Mouse (Mus musculus) thymus, postnatal 25 days (tissue): Measurements from ENCODE around the gene Gsg1l.
A peak's percentile ranks its signal among the peaks of the same experiment; 100 is the strongest.

ENCODE experiments used
- DNase-seq: peaks from one replicate; pipeline ENCODE4 v3.0.0; 2022

Gsg1l gene

DNA sequence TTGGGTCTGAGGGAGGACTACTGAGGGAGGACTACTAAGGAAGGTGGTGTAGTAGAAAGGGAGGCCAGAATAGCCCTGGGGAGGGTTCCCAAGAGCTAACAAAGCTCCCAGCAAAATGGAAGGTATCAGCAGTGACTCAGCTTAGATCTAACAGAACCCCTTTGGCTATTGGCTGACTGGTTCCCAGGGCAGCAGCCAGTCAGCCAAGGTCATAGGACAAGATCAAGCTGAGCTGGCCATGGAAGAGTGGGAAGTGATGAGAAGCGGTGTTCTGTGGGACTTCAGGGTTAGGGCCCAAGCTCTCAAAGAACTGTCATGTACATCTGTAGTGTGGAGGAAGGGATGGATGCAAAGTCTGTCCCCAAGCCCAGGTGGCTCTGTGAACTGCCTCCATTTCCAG is 5.3 kb downstream of the Gsg1l start:
- no peak for DNase-seq

GRCm38 (mm10) chr7:126075058-126075457 is 7.2 kb downstream of the Gsg1l start:
- no peak for DNase-seq

GRCm38 (mm10) chr7:126070321-126070720 is 11.9 kb downstream of the Gsg1l start:
- no peak for DNase-seq

DNA sequence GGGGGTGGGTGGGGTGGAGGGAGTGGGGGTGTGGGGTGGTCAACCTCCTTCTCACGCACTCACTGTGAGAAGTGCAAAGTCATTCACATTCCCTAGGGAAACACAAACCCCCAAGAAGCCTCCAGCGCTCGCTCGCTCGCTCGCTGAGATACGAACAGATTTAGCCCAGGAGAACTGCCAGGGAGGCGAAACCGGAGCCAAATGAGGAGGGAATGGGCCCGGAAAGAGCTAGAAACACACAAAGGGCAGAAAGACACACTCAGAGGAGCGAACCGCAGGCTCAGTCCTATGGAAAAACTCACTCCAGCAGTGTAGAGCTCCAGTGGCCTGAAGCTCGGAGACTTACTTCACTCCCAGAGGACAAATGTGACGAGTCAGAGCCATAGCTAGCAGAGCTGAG is 15.4 kb downstream of the Gsg1l start:
- no peak for DNase-seq

GRCm38 (mm10) chr7:126065243-126065876 is 16.9 kb downstream of the Gsg1l start:
- DNase-seq, result no peak

DNA sequence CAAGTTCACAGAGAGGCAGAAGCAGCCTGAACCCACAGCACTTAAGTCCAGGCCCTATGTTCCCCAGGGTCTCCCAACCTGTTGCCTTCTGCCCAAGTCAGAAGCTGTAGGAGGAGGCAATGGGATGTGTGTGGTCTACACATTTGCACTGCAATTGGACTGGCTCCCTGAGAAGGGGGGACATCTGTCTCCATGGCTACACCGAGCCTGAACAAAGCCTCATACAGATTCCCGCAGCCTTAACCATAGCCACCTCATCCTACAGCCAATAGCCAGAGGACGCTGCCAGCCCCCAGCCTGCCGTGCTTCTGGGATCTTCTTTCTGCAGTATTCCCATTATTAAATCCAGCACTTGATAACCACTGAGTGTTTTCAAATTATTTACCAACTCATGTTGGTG is 20.0 kb downstream of the Gsg1l start:
- no peak for DNase-seq

DNA sequence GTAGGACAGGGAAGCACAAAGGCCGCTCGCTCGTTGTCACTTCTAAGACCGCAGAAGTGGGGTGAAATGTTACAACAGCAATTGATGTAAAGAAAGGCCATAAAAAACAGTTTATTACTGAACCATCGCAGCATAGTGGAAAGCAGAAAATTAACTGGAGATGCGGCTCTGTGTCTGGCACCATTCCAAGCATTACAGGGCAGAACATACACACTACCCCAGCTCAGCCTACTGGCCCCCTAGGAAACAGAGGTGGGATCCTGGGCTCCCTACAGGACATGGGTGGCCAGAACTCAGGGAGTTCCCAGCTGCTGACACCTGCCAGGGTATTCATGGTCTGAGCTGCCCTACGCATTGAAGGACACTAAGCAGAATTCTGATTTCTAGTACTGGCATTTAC is 23.3 kb downstream of the Gsg1l start:
- no peak for DNase-seq

- no peak for DNase-seq
Observed at GRCm38 (mm10) chr7:126057332-126057914, 24.8 kb downstream of the Gsg1l start.

- DNase-seq, result no peak
Observed at GRCm38 (mm10) chr7:126054574-126054973, 27.6 kb downstream of the Gsg1l start.

DNA sequence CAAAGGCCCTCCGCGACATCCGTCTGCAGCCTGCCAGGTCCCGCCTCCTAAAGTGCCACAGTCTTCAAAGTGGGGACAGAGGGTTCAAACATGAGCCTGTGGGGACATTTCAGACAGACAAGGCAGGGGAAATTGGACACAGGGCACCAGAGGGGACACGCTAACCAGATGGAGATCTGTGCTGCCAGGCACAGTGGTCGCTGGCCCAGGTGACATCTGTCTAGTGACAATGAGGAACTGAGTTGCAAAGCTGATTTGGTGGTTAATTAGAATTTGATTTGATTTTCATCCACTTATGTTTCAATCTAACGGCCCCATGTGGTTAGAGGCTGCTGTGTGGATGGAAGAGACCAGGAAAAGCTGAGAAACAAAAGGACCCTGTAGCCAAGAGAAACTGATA is 28.6 kb downstream of the Gsg1l start:
- no peak for DNase-seq

DNA sequence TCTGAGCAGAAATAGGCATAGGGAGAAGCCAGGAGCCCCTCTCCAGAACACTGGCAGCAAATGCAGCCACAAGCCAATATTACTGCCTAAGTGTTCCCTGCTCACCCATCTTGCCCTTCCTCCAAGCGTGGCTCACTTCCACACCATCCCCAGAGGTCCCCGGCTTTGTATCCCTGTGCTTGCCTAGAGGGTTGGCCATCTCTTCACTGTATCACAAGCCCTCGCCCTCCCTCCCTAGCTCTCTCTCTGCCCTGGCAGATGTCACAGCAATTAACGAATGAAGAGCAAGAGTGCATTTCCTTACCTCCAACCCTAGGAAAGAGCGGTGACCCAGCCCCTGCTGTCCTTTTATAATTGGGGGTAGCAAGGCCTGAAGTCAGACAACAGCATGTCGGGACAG is 30.3 kb downstream of the Gsg1l start:
- no peak for DNase-seq

DNA sequence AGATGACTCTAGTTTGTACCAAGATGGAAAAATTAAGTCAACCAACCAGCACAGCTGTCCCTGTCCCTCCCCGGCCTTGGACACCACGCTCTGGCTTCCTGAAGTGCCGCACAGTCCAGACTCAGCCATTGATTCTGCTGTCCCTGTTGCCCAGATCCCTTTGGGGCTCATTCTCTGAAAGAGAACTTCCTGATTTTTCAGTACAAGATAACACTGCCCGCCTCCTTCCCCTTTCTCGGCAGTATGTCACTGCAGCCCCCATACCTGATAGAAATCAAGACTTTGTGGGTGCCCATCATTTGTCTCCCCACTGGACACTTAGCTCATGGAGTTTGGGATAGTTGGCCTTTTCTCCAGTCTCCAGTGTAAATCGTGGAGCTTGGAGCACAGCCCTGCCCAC is 37.1 kb downstream of the Gsg1l start:
- DNase-seq, result no peak

DNA sequence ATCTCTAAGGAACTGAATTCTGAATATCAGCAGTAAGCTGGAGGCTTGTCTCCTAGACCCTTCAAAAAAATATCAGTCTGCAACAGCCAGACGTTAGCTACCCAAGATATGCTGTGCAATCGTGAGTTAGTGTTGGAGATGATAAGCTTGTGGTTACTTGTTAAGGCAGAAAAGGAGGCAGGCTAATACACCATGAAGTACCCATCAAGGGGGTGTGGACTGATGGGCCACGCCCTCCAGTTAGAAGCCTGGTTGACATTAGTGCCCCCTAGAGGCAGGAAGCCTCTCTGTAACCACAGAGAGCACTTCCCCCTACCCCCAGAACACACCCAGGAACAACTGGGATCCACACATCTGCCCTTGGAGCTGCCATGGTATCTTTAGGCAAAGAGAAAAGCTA is 39.9 kb downstream of the Gsg1l start:
- DNase-seq, result peak; percentile 1

DNA sequence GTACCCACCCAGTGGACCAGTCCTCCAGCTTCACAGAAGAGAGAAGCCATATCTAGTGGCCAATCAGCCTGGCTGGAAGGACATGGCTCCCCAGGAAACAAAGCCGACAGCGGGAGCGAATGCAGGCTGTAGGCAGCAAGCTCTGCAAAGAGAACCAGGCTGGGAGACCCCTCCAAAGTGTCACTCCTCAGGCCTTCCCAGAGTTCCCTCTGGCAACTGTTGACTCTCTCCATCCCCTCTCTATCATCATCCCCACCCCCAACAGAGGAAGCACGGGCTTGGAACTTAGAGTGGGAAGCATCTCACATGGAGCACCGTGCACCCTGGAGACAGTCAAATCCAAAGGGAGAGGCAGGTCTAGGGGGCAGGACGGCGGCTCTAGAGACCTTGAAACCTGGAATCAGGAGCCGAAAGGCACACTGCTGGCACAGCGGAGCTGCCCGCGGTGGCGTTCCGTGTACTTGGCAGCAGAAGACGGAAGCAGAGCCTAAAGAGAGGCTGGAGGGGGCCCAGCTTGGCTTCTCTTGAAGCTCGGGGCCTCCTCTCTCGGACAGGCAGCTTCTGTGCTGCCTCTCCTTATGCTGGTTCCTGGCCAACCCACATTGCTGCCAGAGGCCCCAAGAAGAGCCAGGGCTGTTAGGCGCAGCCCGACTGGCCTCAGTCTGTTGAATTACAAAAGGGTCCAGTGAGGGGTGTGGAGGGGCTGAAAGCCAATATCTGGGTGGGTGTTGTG is 41.3 kb downstream of the Gsg1l start:
- no peak for DNase-seq

DNA sequence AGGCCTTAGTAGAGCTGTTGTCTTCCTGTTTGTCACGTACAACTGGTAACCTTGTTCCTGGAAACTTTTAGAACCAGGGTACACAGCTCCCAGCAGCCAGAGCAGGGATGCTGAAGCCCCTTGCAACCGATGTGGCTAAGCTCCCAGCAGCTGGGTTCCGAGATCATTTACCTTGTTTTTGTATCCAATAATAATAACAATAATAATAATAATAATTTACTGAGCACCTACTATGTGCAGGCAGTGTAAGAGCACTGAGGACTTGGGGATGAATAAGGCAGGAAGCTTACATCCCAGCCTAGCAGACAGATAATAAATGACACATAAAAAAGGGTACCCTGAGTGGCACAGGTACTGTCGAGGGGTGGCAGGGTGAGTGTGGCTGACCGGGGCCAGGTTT is 42.4 kb downstream of the Gsg1l start:
- no peak for DNase-seq

DNA sequence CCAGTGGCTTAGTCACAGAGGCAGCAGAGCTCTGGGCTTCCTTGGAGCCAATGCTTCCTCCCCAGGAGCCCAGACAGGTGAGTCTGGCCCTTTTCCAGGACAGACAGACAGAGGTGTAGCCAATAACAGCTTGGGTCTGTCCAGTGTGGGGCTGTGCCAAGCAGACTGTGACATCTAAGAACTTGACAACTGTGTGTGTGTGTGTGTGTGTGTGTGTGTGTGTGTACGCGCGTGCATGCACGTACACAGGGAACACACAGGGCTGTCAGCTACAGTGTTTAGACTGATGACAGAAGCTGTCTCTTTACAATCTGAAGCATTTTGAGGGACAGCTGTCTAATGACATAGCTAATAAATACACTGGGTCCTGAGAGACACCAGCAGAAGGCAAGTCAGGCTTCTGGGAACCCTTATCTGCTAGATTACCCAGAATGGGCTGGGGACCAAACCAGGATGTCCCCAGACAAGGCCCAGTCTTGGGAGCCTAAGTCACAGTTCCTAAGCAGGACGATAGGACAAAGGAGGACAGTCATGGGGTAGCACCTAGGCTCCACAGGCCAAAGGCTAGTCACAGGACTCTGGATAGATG is 42.9 kb downstream of the Gsg1l start:
- DNase-seq, result no peak

DNA sequence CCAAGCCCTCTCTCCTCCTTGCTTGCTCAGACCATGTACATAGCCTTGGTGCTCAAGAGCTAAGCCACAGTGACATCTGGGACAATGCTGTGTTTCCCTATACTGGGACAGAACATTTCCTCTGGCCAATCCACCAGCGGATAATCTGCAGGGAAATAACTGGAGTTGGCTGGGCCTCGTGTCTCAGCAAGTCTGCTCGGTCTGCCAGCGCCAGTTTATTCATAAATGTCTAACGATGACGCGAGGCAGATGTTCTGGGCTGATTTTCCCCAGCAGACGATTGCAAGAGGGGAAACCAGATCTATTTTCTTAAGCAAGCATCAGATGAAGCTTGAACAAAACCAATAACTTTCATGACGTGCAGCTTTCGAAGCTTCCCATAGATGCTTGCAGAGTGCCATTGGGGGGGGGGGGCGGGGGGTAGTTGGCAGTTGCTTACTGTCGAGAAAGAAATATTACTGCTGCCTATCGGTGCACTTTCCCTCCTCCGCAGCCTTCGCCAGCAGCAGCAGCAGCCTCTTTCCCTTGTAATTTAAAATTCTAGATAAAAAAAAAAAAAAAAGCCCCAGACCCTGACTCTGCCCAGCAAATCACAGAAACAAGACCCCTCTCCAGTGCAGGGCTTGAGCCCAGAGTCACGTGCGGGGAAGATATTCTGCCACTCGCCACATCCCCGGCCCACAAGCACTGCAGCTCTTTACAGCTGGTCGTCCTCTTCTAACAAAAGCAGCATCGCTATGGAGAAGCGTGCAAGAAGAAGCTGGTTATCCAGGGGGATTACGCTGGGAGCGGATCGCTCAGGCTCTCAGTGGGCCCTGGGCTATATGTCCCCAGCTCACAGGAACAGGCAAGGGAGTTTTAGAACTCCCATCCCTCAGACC is 43.6 kb downstream of the Gsg1l start:
- DNase-seq, result no peak

GRCm38 (mm10) chr7:126035332-126035731 is 46.9 kb downstream of the Gsg1l start:
- DNase-seq, result no peak

DNA sequence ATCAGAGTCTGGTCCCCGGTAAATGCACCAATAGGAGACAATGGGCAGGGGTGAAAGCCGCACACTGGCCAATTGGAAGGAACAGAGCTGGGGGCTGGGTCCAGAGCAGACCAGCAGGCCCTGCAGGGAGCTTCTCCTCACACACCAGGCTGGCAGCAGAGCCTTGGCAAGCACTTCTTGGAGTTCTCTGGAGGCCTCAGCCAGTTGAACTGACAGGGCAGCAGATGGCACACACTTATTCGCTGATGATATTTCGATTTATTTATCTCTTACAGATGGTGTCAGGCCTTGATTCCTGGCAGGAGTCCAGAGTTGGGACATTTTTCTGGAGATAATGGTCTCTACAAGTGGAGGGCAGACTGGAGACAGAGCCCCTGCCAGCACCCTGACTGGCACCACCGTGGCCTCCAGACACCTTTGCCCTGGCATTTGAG is 49.4 kb downstream of the Gsg1l start:
- no peak for DNase-seq

DNA sequence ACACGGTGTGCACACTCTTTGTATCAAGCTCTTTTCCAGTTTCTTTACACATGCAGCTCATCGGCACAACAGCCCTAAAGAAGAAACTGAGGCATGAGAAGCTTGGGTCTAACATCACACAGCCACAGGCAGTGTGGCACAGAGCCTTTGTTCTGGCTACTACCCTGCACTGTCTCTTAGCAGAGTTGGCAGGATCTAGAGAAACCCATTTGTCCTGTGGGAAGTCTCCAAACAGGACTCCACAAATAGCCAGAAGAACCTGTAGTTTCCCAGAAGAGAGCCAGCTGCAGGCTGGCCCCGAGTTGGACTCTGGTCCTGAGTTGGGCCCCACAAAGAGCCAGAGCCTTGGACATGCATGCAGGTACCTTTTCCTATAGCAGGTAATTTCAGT is 49.9 kb downstream of the Gsg1l start:
- no peak for DNase-seq

DNA sequence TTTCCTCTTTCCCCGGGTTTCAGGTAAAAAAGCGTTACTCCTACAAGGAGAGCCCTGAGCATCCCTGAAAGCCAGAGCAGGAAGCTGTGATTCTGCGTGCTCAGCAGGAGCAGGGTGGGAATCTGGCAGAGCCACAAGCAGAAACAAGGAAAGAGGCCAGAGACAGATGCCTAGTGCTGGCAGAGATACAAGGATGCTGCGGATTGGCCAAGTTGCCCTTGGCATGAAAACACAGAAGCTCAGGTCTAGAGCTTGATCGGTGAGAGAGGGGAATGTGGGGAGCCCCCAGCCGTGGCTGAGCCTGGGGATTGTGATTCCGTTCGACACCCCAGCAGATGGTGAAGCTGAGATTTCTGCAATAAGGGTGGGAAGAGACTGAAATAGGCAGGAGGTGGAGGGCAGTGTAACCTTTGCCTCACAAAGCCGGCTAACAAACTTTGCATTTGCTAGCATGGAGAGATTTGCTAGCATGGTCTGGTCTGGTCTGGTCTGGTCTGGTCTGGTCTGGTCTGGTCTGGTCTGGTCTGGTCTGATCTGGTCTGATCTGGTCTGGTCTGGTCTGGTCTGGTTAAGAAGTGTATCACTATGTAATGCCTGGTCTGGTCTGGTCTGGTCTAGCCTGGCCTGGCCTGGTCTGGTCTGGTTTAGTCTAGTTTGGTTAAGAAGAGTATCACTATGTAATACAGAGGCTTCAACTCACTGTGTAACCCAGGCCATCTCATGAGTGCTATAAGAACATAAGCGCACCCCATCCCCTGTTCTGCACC is 50.4 kb downstream of the Gsg1l start:
- no peak for DNase-seq

GRCm38 (mm10) chr7:126027410-126027809 is 54.8 kb downstream of the Gsg1l start:
- no peak for DNase-seq
